17 mouse cellular contexts compared by ENCODE assay signal in genomic region chr2:143808789-143809188, GRCm38 (mm10). TPM values are rescaled to one million over a fixed set of nuclear protein-coding genes. Genes with fewer than 3 reads are reported as not detected.
DNase-seq lines count a peak whose midpoint lies in the region; TF ChIP-seq lines count a peak whose summit lies in the region.
"Had no signal": no experiment of that assay in that cellular context is flagged by ENCODE, and none has a peak within 500 bp of the region (broad histone marks: within the 10 kb centered on the region; RNA-seq: fewer than 3 reads in every experiment).

No protein-coding gene starts in this region.

- 59% methylated on average over 5 of the region's 5 CpGs for WGBS in heart, embryonic 10.5 days

- no peaks in the 10 kb centered on the region for H3K36me3 ChIP-seq in heart, embryonic 10.5 days
- H3K36me3 ChIP-seq: limb, embryonic 10.5 days; liver, embryonic 12.5 days had no signal

- H3K9me3 ChIP-seq in heart, embryonic 10.5 days = no peaks in the 10 kb centered on the region
- H3K9me3 ChIP-seq: limb, embryonic 10.5 days; liver, embryonic 12.5 days; midbrain, embryonic 13.5 days had no signal

- no peak overlapping the region for H3K27ac ChIP-seq in heart, embryonic 10.5 days
- no peak overlapping the region for H3K27ac ChIP-seq in left cerebral cortex, adult 2 months
- H3K27ac ChIP-seq: gastrocnemius, adult 2 months; limb, embryonic 10.5 days; liver, embryonic 12.5 days; midbrain, embryonic 13.5 days had no signal

- H3K4me1 ChIP-seq in heart, embryonic 10.5 days = peaks cover 12% of the 10 kb centered on the region; the same call in 1 of the 2 replicates
- H3K4me1 ChIP-seq: liver, embryonic 12.5 days had no signal

- no peak overlapping the region for H3K4me3 ChIP-seq in heart, embryonic 10.5 days
- H3K4me3 ChIP-seq in left cerebral cortex, adult 2 months = no peak overlapping the region
- H3K4me3 ChIP-seq: gastrocnemius, adult 2 months; limb, embryonic 10.5 days; liver, embryonic 12.5 days; midbrain, embryonic 13.5 days had no signal

- peak; percentile 69 for DNase-seq in heart, embryonic 10.5 days (ENCODE audit: low spot score)
- no peak for DNase-seq in heart, postnatal 10 days
- no peak for DNase-seq in left cerebral cortex, adult 2 months (ENCODE audit: extremely low spot score in 1 of 2, low spot score in 2 of 2)
- no peak for DNase-seq in left cerebral cortex, postnatal 36 days (ENCODE audit: low spot score in 2 of 2)
- DNase-seq in ES-CJ7 (ENCODE audit: low read depth, low spot score) = peak; percentile 11
- DNase-seq in lung, postnatal 10 days = peak; percentile 17
- no peak for DNase-seq in spleen, postnatal 14 days (ENCODE audit: low spot score in 2 of 2)
- DNase-seq in frontal cortex, postnatal 25 days (ENCODE audit: low spot score in 2 of 2) = no peak
- DNase-seq: cerebellum, adult 2 months; embryo, embryonic 11 days; gastrocnemius, adult 2 months; heart, postnatal 36 days; kidney, postnatal 14 days; right cerebral cortex, postnatal 14 days had no signal

- TF ChIP-seq CTCF in left cerebral cortex, adult 2 months (IDR thresholded peaks at IDR 0.05) = peak; percentile 49

- intact Hi-C loops in heart, postnatal 10 days (cut with DNase I) = no loop called here
- intact Hi-C loops in left cerebral cortex, adult 2 months (cut with DNase I) = no loop called here
- intact Hi-C loops in left cerebral cortex, postnatal 36 days (cut with DNase I) = no loop called here

- no peaks in the 10 kb centered on the region for H3K27me3 ChIP-seq in heart, embryonic 10.5 days (ENCODE audit: insufficient read depth, poor library complexity, severe bottlenecking)
- H3K27me3 ChIP-seq: liver, embryonic 12.5 days; midbrain, embryonic 13.5 days had no signal

RNA-seq across cellular contexts. Expression of gene Bfsp1, which starts 54.2 kb away (rescaled TPM):
- 2.1 and 2.2 TPM in 2 replicates for polyA plus RNA-seq in heart, embryonic 10.5 days (2016; fragmentation: Nextera tagmentation; extraction: Ambion mirVana)
- under 1 TPM; 0.62 to 0.82 TPM for total RNA-seq in heart, postnatal 10 days (2021)
- 1 to 10 TPM in 1 of 2 experiments, under 1 TPM in 1; 0.88 to 1.1 TPM for total RNA-seq in left cerebral cortex, adult 2 months (2021)
- total RNA-seq in left cerebral cortex, postnatal 36 days (2021) = 1 to 10 TPM in 1 of 2 experiments, under 1 TPM in 1; 0.66 to 1.0 TPM

Comparison
In these comparisons a context has a peak if more than half of its experiments do, and no peak if none do; other contexts are left out.
1. DNase-seq: peak in heart, embryonic 10.5 days (single experiment), ES-CJ7 (single experiment) and lung, postnatal 10 days (single experiment); none in heart, postnatal 10 days (0 of 2), left cerebral cortex, adult 2 months (0 of 2), left cerebral cortex, postnatal 36 days (0 of 2), spleen, postnatal 14 days (0 of 2) and frontal cortex, postnatal 25 days (0 of 2).